Mouse (Mus musculus) kidney, postnatal 0 days (tissue): Measurements from ENCODE around the gene Marc1. TPM values are rescaled to one million over a fixed set of nuclear protein-coding genes. Genes with fewer than 3 reads are reported as not detected.

Experiments
- ATAC-seq: fragments of 200-750 bp; cut with Nextera tagmentation; replicated peaks from 2 replicates; pipeline ENCODE4 v1.8.0; 2017; ENCODE audit warnings: low read depth, moderate number of reproducible peaks, moderate TSS enrichment, moderate library complexity; ENCODE audit not compliant: low FRiP score
- DNase-seq: peaks from one replicate; pipeline ENCODE4 v3.0.0-alpha.2; 2016; ENCODE audit warnings: low spot score
- H3K27ac ChIP-seq: fragments of 300-500 bp; sonication (generic); 2 replicates; pipeline ENCODE4 v1.5.1; 2014; ENCODE audit warnings: mild to moderate bottlenecking
- H3K27me3 ChIP-seq: fragments of 300-500 bp; sonication (generic); 2 replicates; pipeline ENCODE4 v1.6.1; 2014; ENCODE audit warnings: low read length, mixed read lengths; ENCODE audit not compliant: insufficient read depth
- H3K36me3 ChIP-seq: fragments of 300-500 bp; sonication (generic); 2 replicates; pipeline ENCODE4 v1.6.1; 2014; ENCODE audit warnings: low read length, mixed read lengths; ENCODE audit not compliant: insufficient read depth
- H3K4me1 ChIP-seq: fragments of 300-500 bp; sonication (generic); replicated peaks from 2 replicates; pipeline ENCODE4 v1.6.1; 2014; ENCODE audit warnings: antibody characterized with exemption, low read length, mixed read lengths; ENCODE audit not compliant: insufficient read depth
- H3K4me2 ChIP-seq: fragments of 300-500 bp; sonication (generic); 2 replicates; pipeline ENCODE4 v1.6.1; 2014; ENCODE audit warnings: mild to moderate bottlenecking, low read length, moderate library complexity, mixed read lengths
- H3K4me3 ChIP-seq: fragments of 300-500 bp; sonication (generic); replicated peaks from 2 replicates; pipeline ENCODE4 v1.5.1; 2014; ENCODE audit warnings: low read depth, low read length
- H3K9ac ChIP-seq: fragments of 300-500 bp; sonication (generic); 2 replicates; pipeline ENCODE4 v1.6.1; 2014; ENCODE audit warnings: low read depth, low read length
- H3K9me3 ChIP-seq: fragments of 300-500 bp; sonication (generic); replicated peaks from 2 replicates; pipeline ENCODE4 v1.6.1; 2016; ENCODE audit warnings: low read length, inconsistent platforms, mixed read lengths
- CTCF ChIP-seq: IDR thresholded peaks from 2 replicates; pipeline ENCODE4 v1.5.1; 2016; ENCODE audit warnings: antibody characterized with exemption, low read depth, mild to moderate bottlenecking, moderate library complexity
- whole genome bisulfite sequencing: fragments of 180-500 bp; shearing (Covaris S2); extraction: QIAGEN DNeasy Blood & Tissue Kit; methylation state at CpG from one replicate; pipeline ENCODE4 v1.1.7; 2014; 5-methylcytosine and 5-hydroxymethylcytosine counted together
- polyA plus RNA-seq: library from polyadenylated mRNA; unstranded; fragments of >200 nt; fragmentation: Nextera tagmentation; extraction: Ambion mirVana; gene quantifications from 2 replicates; pipeline ENCODE4 v1.2.1, GENCODE M21; 2015

Marc1 gene
- polyA plus RNA-seq, 1 experiment from 2014 or later: 0.29 TPM

DNA sequence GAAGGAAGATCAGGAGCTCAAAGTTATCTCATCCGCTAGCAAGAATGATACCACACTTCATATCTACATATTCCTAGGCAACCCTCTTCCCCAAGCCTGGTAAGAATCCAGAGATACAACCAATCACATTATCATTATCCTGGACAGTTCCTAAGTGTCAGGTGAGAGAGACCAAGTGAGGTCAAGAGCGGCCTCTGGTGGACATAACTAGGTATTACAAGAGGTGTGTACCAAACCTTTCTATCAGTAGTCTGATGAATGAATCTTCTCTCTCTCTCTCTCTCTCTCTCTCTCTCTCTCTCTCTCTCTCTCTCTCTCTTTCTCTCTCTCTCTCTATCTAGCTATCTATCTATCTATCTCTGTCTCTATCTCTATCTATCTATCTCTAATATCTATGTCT lies 20.0 kb downstream of the Marc1 start:
- no peak overlapping the region for H3K9ac ChIP-seq
- DNase-seq (peak; percentile 74), ATAC-seq (no peak)
- no peak overlapping the region for H3K27ac ChIP-seq
- H3K27me3 ChIP-seq: no peaks in the 10 kb centered on the region
- peak; percentile 85 for TF ChIP-seq CTCF
- no peaks in the 10 kb centered on the region for H3K9me3 ChIP-seq
- WGBS: 5% methylated on average over 2 of the region's 2 CpGs
- H3K4me1 ChIP-seq: no peaks in the 10 kb centered on the region
- no peak overlapping the region for H3K4me2 ChIP-seq
- no peaks in the 10 kb centered on the region for H3K36me3 ChIP-seq
- H3K4me3 ChIP-seq: no peak overlapping the region

DNA sequence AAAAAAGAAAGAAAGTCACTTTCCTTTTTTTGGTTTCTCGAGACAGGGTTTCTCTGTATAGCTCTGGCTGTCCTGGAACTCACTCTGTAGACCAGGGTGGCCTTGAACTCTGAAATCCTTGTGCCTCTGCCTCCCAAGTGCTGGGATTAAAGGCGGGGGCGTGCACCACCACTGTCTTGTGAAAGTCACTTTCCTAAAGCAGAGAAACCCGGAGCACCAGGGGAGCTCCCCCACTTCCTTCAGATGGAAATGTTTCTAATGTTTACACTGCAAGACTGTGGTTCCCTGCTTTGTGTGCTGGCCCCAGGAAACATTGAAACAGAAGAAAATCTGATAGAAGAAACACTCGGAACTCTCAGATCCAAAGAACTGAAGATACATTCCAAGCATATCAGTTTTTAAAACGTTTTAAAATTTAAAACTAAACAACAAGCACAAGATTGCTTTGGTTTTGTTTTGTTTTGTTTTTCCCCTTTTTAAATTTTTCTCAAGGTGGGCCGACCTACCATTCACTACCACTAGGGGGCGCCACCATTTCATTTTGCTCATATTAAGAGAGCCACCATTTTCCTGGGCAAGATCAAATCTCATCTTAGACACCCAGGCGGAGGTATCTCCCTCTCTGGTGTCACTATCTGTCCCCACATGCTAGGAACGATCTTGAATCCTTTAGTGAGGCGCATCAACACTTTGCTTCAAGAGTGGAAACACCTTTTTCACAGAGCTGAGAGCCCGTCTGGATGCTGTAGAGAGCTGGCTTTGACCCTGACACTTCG lies 24.5 kb downstream of the Marc1 start:
- no peaks in the 10 kb centered on the region for H3K27me3 ChIP-seq
- ATAC-seq (no peak), DNase-seq (no peak)
- peak; percentile 42; the same call in 1 of the 2 replicates for TF ChIP-seq CTCF
- no peak overlapping the region for H3K9ac ChIP-seq
- no peaks in the 10 kb centered on the region for H3K9me3 ChIP-seq
- no peaks in the 10 kb centered on the region for H3K36me3 ChIP-seq
- H3K4me1 ChIP-seq: no peaks in the 10 kb centered on the region
- no peak overlapping the region for H3K4me2 ChIP-seq
- H3K4me3 ChIP-seq: no peak overlapping the region
- H3K27ac ChIP-seq: no peak overlapping the region
- 72% methylated on average over 13 of the region's 13 CpGs for WGBS

DNA sequence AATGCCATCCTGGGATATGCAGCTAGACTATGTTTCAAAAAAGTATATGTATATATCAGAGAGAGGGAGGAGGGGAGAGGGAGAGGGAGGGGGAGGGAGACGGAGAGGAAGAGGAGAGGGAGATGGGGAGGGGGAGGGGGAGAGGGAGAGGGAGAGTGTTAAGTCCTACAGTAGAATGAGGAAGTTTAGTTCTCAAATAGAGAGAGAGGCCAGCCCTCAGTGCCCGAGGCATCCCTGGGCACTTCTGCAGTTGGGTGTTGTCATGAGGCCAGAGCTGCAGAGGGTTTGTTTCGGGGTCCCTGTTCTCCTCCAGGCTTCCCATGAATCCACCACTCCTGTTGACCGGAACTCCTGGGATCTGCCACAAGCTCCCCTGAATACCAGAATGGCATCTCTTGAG lies 27.5 kb downstream of the Marc1 start:
- ATAC-seq (no peak), DNase-seq (no peak)
- Histone ChIP-seq H3K4me2 (no peak overlapping the region), H3K27ac (no peak overlapping the region), H3K4me1 (no peaks in the 10 kb centered on the region), H3K9ac (no peak overlapping the region), H3K4me3 (no peak overlapping the region), H3K9me3 (no peaks in the 10 kb centered on the region), H3K36me3 (no peaks in the 10 kb centered on the region), H3K27me3 (no peaks in the 10 kb centered on the region)
- no peak for TF ChIP-seq CTCF
- WGBS: 66% methylated on average over 4 of the region's 4 CpGs

DNA sequence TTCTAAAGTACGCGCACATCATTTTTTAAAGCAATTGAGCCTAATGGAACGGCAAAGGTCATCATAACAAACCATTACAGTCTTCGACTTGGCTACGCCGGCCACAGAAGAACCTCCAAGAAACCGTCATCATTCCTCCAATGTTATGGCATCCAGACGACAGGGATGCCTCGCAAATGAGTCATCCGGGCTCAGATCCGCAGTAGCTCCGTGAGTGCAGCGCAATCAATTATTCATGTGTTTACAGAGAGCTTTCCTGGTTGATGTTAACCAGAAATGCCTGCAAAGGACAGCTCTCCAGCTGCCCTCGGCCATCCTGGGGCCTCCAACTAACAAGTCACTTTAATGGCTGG lies 29.0 kb downstream of the Marc1 start:
- Histone ChIP-seq H3K4me3 (no peak overlapping the region), H3K4me1 (no peaks in the 10 kb centered on the region), H3K9ac (no peak overlapping the region), H3K27ac (no peak overlapping the region), H3K4me2 (no peak overlapping the region), H3K9me3 (no peaks in the 10 kb centered on the region), H3K36me3 (no peaks in the 10 kb centered on the region), H3K27me3 (no peaks in the 10 kb centered on the region)
- WGBS: 43% methylated on average over 14 of the region's 14 CpGs
- ATAC-seq: peak; percentile 59; the same call in 1 of the 2 replicates
- DNase-seq: peak; percentile 89
- no peak for TF ChIP-seq CTCF

DNA sequence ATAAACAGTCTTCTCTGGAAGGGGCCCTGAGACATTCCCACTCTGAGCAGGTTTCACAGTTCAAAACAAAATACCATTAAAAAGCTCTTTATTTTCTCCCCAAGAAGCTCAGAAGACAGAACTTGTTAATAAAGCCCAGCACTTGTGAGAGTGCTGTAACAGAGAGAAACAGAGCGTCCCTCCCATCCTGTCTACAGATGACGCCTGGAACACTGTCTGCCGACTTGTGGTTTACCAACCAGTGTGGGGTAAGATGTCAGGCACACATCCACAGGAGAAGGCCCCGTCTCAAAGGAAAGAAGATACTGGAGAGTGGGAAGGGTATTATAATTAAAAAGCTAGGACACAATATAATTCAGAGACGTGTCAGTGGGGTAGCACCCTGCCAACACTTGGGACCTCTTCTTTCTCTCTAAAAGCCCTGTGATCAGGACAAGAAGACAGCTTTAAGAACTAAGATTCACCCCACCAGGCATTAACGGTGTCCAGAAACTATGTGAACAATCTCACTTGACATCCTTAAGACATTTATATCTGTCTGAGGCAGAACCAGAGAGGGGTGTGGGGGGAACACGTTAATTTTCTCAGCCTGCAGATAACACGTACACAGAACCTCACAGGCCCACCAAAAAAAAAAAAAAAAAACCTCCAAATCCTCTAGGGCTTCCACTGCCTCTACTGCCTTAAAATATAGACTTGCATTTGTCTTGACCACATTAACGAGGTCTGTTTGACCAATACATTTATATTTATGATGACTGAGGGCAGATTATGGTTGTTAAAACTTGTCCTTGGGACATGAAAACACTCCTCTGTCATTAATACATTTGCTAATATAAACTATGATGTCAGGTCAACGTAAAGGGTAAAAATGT lies 29.6 kb downstream of the Marc1 start:
- Histone ChIP-seq H3K27me3 (0 out of 2 replicates have a peak, but pooled peaks cover 5% of the 10 kb centered on the region), H3K4me3 (no peak overlapping the region), H3K4me2 (no peak overlapping the region), H3K4me1 (no peaks in the 10 kb centered on the region), H3K36me3 (no peaks in the 10 kb centered on the region), H3K9ac (no peak overlapping the region), H3K9me3 (no peaks in the 10 kb centered on the region), H3K27ac (no peak overlapping the region)
- DNase-seq (no peak), ATAC-seq (no peak)
- TF ChIP-seq CTCF: no peak
- WGBS: 51% methylated on average over 10 of the region's 10 CpGs

DNA sequence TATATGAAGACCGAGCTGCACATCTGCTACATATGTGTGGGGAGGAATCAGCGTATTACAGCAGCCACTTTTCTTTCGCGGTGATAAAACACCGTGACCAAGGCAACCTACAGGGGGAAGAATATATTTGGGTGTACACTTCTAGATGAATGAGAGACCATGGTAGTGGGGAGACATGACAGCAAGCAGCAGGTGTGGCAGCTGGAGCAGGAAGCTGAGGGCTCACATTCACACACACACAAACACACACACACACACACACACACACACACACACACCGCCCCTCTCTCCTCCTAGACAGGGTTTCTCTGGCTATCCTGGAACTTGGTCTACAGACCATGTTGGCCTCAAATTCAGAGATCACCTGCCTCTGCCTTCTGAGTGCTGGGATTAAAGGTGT lies 33.0 kb downstream of the Marc1 start:
- ATAC-seq: no peak
- no peak overlapping the region for H3K27ac ChIP-seq

More for the DNA sequence above, 33.0 kb downstream of the Marc1 start:
- Histone ChIP-seq H3K9ac (no peak overlapping the region), H3K4me1 (no peaks in the 10 kb centered on the region), H3K4me2 (no peak overlapping the region), H3K4me3 (no peak overlapping the region), H3K9me3 (no peaks in the 10 kb centered on the region), H3K36me3 (no peaks in the 10 kb centered on the region), H3K27me3 (peaks cover 14% of the 10 kb centered on the region; the same call in 1 of the 2 replicates)
- DNase-seq: no peak
- TF ChIP-seq CTCF: no peak
- 89% methylated on average over 6 of the region's 6 CpGs for WGBS
